Comparison of ENCODE assay signal across 8 mouse cellular contexts in genomic region chr2:167774806-167775179, GRCm38 (mm10).
DNase-seq lines count a peak whose midpoint lies in the region; ATAC-seq and TF ChIP-seq lines count a peak whose summit lies in the region.

No protein-coding gene starts in this region.

- no peak for TF ChIP-seq CTCF in lung, postnatal 0 days (IDR thresholded peaks at IDR 0.05)

- H3K27me3 ChIP-seq in kidney, embryonic 15.5 days, result no peaks in the 10 kb centered on the region
- H3K27me3 ChIP-seq in embryonic facial prominence, embryonic 12.5 days, result no peaks in the 10 kb centered on the region
- H3K27me3 ChIP-seq in lung, postnatal 0 days (replicated peaks; ENCODE audit: insufficient read depth, low read length), result no peaks in the 10 kb centered on the region
- no peaks in the 10 kb centered on the region for H3K27me3 ChIP-seq in hindbrain, embryonic 16.5 days (replicated peaks; ENCODE audit: control insufficient read depth, insufficient read depth, low read length)

- no peak overlapping the region for H3K4me3 ChIP-seq in kidney, embryonic 15.5 days (replicated peaks)
- no peak overlapping the region for H3K4me3 ChIP-seq in embryonic facial prominence, embryonic 12.5 days
- H3K4me3 ChIP-seq in lung, postnatal 0 days (ENCODE audit: low read depth, low read length), result no peak overlapping the region
- no peak overlapping the region for H3K4me3 ChIP-seq in hindbrain, embryonic 16.5 days (ENCODE audit: low read length)

- ATAC-seq in kidney, embryonic 15.5 days (replicated peaks; ENCODE audit: low FRiP score), result 0 out of 2 replicates have a peak, but pooled peaks have one; percentile 26
- ATAC-seq in embryonic facial prominence, embryonic 12.5 days (ENCODE audit: insufficient number of reproducible peaks, insufficient read depth, low FRiP score, low TSS enrichment), result no peak
- peak; percentile 7; the same call in 1 of the 2 replicates for ATAC-seq in lung, postnatal 0 days
- no peak for ATAC-seq in hindbrain, embryonic 16.5 days

- no peak for DNase-seq in kidney, adult 8-10 months
- peak; percentile 79 for DNase-seq in Muller cell, postnatal 12 days (ENCODE audit: inconsistent ontology term)
- DNase-seq in lung, postnatal 0 days (ENCODE audit: low spot score), result peak; percentile 66
- no peak for DNase-seq in left cerebral cortex, postnatal 14 days (ENCODE audit: low spot score in 2 of 2)
- no peak for DNase-seq in frontal cortex, postnatal 14 days (ENCODE audit: low spot score in 2 of 2)

- H3K9me3 ChIP-seq in kidney, embryonic 15.5 days (replicated peaks), result no peaks in the 10 kb centered on the region
- H3K9me3 ChIP-seq in embryonic facial prominence, embryonic 12.5 days, result no peaks in the 10 kb centered on the region
- H3K9me3 ChIP-seq in lung, postnatal 0 days (ENCODE audit: low read length), result no peaks in the 10 kb centered on the region
- no peaks in the 10 kb centered on the region for H3K9me3 ChIP-seq in hindbrain, embryonic 16.5 days (ENCODE audit: control insufficient read depth, low read length)

- H3K27ac ChIP-seq in kidney, embryonic 15.5 days, result peak overlapping the region; percentile 4; the same call in 1 of the 2 replicates
- H3K27ac ChIP-seq in embryonic facial prominence, embryonic 12.5 days, result peak overlapping the region; percentile 62; the same call in 1 of the 2 replicates
- H3K27ac ChIP-seq in lung, postnatal 0 days (ENCODE audit: low read length), result peak overlapping the region; percentile 85
- no peak overlapping the region for H3K27ac ChIP-seq in hindbrain, embryonic 16.5 days (ENCODE audit: low read depth, low read length)

- H3K4me1 ChIP-seq in kidney, embryonic 15.5 days, result peaks cover 36% of the 10 kb centered on the region
- H3K4me1 ChIP-seq in embryonic facial prominence, embryonic 12.5 days, result peaks cover 41% of the 10 kb centered on the region
- H3K4me1 ChIP-seq in lung, postnatal 0 days (ENCODE audit: insufficient read depth, low read depth, low read length), result peaks cover 29% of the 10 kb centered on the region
- H3K4me1 ChIP-seq in hindbrain, embryonic 16.5 days (ENCODE audit: control insufficient read depth, insufficient read depth, low read depth, low read length), result peaks cover 15% of the 10 kb centered on the region

- 20% methylated on average over 10 of the region's 10 CpGs for WGBS in kidney, embryonic 15.5 days
- 14% methylated on average over 10 of the region's 10 CpGs for WGBS in embryonic facial prominence, embryonic 12.5 days
- WGBS in lung, postnatal 0 days, result 18% methylated on average over 10 of the region's 10 CpGs
- WGBS in hindbrain, embryonic 16.5 days, result 20% methylated on average over 10 of the region's 10 CpGs

- intact Hi-C loops in left cerebral cortex, postnatal 14 days (cut with DNase I), result no loop called here

- no peak overlapping the region for H3K9ac ChIP-seq in kidney, embryonic 15.5 days
- H3K9ac ChIP-seq in embryonic facial prominence, embryonic 12.5 days, result 0 out of 2 replicates have a peak overlapping the region, but pooled peaks have one; percentile 16
- H3K9ac ChIP-seq in lung, postnatal 0 days (replicated peaks; ENCODE audit: low read depth), result no peak overlapping the region
- no peak overlapping the region for H3K9ac ChIP-seq in hindbrain, embryonic 16.5 days (ENCODE audit: low read depth, low read length)

- no peaks in the 10 kb centered on the region for H3K36me3 ChIP-seq in kidney, embryonic 15.5 days
- H3K36me3 ChIP-seq in embryonic facial prominence, embryonic 12.5 days, result no peaks in the 10 kb centered on the region
- no peaks in the 10 kb centered on the region for H3K36me3 ChIP-seq in lung, postnatal 0 days (ENCODE audit: insufficient read depth, low read length)
- no peaks in the 10 kb centered on the region for H3K36me3 ChIP-seq in hindbrain, embryonic 16.5 days (ENCODE audit: control insufficient read depth, insufficient read depth, low read length)

- no peak for TF ChIP-seq EP300 in lung, postnatal 0 days (IDR thresholded peaks at IDR 0.05)

- no peak overlapping the region for H3K4me2 ChIP-seq in kidney, embryonic 15.5 days
- H3K4me2 ChIP-seq in embryonic facial prominence, embryonic 12.5 days (replicated peaks), result no peak overlapping the region
- H3K4me2 ChIP-seq in lung, postnatal 0 days (replicated peaks; ENCODE audit: low read depth, low read length), result no peak overlapping the region
- no peak overlapping the region for H3K4me2 ChIP-seq in hindbrain, embryonic 16.5 days (ENCODE audit: low read length)

Comparison
In these comparisons a context has a peak if more than half of its experiments do, and no peak if none do; other contexts are left out.
1. ATAC-seq: peak in kidney, embryonic 15.5 days (single experiment) and lung, postnatal 0 days (single experiment); none in embryonic facial prominence, embryonic 12.5 days (single experiment) and hindbrain, embryonic 16.5 days (single experiment).
2. DNase-seq: peak in Muller cell, postnatal 12 days (single experiment) and lung, postnatal 0 days (single experiment); none in kidney, adult 8-10 months (0 of 2), left cerebral cortex, postnatal 14 days (0 of 2) and frontal cortex, postnatal 14 days (0 of 2).